Mouse (Mus musculus): ENCODE measurements around the gene Hps4. TPM values are rescaled to one million over a fixed set of nuclear protein-coding genes. Genes with fewer than 3 reads are reported as not detected.
"Not testable (repeated sequence)": the region's sequence is repeated elsewhere in the genome, so short reads cannot be mapped to it uniquely, and the experiment has no call there.

The Hps4 gene
- total RNA-seq (2015; ENCODE audit: low replicate concordance): 8.0 and 14.1 TPM in 2 replicates
- 0.64 and 1.9 TPM in 2 replicates for total RNA-seq (2017; ENCODE audit: low replicate concordance)

DNA sequence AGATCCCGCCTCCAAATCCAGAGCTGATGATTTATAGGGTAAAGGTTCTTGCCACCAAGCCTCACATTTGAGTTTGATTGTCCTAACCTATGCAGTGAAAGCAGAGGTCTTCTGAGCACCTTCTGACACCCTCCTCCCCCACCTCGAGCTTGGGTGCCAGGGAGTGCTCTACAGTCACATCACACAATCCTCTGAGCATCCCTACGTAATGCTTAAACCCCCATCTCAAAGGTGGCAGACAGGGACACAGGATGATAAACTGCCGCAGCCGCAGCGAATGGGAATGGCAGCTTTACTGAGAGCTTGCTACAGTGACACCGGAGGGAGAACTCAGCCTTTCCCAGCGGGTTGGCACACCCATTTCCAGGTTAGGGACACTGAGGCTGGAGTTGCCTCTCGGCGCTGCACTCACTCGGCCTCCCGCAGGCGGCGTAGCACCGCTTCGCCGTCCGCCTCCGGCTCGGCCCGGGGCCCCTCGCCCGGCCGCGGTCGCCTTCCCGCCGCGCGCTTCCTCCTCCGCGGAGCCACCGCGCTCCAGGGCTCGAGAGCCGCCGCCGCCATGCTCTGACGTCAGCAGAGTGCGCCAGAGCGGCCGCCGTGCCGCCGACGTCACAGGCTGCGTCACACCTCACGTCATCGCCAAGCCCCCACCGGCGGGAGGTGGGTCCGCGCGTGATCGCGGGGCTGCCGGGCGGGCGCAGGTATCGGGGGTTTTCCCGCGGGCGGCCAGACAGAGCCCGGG is at the start of gene Hps4, which contains the start of gene Srrd:
TSS of gene Hps4 (plus strand) at position 621 of the 742 bp plus-strand sequence.
TSS of gene Srrd (minus strand) at position 578 of the 742 bp plus-strand sequence.
- ATAC-seq (replicated peaks; ENCODE audit: low FRiP score, poor library complexity, severe bottlenecking): peak; percentile 52

DNA sequence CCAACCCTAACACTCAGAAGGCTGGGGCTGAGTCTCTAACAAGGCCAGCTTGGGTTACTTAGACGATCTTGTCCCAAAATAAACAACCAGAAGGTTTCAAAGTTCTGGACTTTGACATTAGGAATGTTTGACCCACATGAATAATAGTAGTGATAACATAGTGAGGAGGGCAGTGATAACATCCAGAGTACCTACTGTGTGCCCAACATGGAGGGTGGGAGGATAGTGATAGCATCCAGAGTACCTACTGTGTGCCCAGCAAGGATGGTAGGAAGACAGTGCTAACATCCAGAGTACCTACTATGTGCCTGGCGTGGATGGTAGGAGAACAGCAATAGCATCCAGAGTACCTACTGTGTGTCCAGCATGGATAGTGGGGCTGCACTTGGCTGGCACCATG is 49.1 kb upstream of the Hps4 start:
- no peak for ATAC-seq (replicated peaks; ENCODE audit: low FRiP score, poor library complexity, severe bottlenecking)

DNA sequence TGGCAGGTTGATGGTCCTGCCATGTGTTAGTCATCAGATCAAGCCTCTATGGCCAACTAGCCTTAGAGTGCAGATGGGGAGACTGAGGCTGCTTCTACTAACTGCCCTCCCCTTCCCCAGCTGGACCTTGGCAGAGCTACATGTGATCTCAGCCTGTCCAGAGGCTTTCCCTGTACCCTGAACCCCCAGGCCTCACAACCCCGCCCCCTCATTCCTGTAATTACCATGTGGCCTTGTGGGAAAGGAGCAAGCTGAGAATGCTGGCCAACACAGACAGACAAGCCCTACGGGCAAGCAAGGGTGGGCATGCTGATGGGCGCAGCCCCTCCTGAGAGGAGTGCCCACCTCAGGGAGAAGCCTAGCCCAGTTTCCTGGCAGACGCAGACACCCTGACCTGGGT is 48.2 kb upstream of the Hps4 start:
- no peak for ATAC-seq (replicated peaks; ENCODE audit: low FRiP score, poor library complexity, severe bottlenecking)

DNA sequence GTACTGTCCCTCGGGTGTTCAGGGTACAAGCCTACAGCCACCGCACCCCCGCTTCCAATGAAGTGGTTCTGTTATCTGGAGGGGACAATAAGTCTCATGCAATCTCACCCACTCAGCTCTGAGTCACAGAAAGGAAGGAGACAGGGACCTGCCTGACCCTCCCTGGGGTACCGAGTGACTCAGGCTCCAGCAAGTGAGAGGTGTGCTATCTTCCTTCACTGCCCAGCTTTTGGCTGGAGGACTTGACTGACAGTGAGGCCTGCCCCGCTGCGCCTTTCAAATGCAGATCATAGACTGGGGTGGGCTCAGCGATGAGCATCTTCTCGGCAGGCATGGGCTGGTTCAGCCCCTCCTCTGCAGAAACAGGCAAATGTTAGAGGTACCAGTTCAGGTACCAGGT is 47.7 kb upstream of the Hps4 start:
- ATAC-seq (replicated peaks; ENCODE audit: low FRiP score, poor library complexity, severe bottlenecking): no peak

DNA sequence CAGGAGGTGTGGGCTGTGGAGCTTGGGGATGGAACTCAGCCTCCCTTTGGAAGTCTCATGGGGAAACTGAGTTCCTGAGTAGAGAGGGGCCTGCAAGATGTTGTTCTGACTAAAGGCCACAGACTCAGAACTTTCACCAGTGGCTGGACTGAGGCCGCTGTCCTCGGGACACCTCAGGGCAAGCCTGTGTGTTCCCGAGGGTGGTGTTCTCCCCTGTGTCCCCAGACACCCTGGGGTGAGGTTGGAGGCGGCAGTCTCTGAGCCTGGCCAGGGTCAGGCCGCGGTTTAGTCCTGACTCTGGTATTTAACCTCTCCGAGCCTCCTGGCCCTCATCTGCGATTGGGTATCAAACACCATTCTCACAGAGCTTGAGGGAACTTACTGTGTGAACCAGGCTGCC is 47.3 kb upstream of the Hps4 start:
- no peak for ATAC-seq (replicated peaks; ENCODE audit: low FRiP score, poor library complexity, severe bottlenecking)

DNA sequence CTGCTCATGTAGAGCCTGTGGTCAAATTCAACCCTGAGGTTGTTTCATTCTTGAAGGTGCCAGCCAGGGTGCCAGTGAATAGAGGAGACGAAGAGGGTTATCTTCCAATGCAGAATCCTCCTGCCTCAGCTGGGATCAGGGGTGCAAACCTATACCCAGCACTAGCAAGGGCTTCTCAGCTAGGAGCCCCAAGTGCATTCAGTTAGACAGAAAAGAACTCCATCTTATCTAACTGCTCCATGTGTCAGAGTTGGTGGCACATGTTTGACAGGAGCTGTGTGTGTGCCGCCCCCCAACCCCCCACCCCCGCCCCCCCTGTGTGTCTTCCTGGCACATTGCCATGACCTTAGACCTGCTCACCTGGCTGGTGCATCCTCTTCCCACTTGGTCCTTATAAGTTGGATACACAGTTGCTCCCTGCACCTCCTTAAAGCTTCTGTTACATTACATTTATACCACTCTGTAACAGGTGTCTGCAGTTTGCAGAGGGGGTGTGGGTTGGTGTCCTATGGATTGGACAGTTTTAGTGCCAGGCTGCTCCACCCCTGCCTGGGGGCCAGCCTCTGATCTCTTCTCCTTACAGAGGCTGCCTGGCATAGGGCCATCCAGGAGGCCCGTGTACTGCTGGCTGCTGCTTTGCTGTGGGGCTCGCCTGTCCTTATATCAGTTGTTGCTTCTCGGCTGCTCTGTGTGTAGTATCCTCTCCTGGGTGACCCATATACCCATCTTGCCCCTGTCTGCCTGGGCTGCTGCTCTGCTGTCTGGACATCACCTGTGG is 46.3 kb upstream of the Hps4 start:
- ATAC-seq (replicated peaks; ENCODE audit: low FRiP score, poor library complexity, severe bottlenecking): no peak

DNA sequence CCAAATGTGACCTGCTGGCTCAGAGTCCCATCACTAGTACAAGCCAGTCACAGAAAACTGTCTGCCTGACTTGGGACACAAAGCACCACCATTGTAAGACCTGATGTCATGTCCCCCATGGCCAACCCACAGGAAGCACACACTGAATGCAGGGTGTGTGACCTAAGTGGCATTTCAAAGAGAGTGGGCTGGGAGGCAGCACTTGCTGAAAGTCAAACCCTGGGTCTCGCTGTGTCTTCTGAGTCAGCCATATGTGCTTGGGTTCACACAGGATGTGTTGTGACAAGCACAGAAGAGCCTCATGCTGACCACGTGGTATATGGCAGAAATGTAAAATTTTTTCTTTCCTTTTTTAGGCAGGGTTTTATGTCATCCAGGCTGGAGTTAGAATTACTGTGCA is 45.6 kb upstream of the Hps4 start:
- ATAC-seq (replicated peaks; ENCODE audit: low FRiP score, poor library complexity, severe bottlenecking): no peak

DNA sequence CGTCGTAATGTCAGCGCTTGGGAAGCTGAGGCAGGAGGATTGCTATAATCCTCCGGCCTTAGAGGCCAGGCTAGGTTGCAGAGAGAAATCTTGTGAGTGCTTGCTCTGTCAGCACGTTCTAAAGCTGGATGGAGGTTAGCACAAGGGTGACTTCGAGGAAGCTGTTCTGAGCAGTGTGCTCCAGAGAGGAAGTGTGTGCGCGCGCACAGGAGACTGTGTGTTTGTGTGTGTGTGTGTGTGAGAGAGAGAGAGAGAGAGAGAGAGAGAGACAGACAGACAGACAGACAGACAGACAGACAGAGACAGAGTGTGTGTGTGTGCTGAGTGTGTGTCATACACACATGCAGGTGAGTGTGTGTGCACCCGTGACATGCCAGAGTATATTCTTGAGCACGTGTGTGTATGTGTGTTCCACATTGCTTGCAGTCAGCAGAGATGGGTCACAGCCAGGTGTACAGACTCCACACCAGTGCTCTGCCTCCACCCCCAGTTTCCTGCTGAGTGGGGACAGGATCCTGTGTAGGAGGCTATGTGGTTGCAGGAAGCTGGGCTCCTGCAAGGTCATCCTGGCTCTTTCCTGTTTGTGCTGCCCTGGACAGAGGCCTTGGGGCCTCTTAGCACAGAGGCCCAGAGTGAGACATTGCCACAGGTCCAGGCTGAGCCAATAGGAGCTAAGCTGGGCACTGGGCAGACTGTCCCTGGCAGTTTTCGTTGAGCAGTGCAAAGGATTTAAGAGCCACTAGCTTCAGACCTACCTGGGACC is 44.5 kb upstream of the Hps4 start:
- no peak for ATAC-seq (replicated peaks; ENCODE audit: low FRiP score, poor library complexity, severe bottlenecking)

DNA sequence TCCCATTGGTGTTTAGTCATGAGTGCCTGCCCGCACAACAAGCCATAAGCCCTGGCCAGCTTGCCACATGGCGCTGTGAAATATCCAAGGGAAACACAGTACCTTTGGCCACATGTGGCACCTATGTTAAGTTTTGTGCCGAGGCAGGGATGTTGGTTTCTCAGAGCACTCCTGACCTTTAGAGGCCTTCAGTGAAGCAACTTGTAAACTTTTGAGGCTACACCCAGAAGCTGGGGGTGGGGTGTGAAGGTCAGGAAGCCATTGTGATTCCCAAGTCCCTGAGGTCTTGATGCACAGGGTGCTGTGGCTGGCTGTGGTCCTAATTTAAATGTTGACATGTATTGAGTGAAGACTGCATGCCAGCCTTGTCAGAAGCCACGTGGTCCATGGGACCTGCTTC is 43.5 kb upstream of the Hps4 start:
- ATAC-seq (replicated peaks; ENCODE audit: low FRiP score, poor library complexity, severe bottlenecking): no peak

DNA sequence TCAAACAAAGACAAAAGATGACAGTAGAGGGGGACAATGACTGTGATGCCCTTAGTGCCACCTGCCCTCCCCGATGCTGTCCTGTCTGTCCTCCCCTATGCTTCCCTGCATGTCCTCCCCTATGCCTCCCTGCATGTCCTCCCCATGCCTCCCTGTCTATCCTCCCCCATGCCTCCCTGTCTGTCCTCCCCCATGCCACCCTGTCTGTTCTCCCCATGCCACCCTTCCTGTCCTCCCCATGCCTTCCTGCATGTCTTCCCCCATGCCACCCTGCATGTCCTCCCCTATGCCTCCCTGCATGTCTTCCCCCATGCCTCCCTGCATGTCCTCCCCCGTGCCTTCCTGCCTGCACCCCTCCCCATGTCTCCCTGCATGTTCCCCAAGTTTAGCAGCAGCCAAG is 42.8 kb upstream of the Hps4 start:
- no peak for ATAC-seq (replicated peaks; ENCODE audit: low FRiP score, poor library complexity, severe bottlenecking)

DNA sequence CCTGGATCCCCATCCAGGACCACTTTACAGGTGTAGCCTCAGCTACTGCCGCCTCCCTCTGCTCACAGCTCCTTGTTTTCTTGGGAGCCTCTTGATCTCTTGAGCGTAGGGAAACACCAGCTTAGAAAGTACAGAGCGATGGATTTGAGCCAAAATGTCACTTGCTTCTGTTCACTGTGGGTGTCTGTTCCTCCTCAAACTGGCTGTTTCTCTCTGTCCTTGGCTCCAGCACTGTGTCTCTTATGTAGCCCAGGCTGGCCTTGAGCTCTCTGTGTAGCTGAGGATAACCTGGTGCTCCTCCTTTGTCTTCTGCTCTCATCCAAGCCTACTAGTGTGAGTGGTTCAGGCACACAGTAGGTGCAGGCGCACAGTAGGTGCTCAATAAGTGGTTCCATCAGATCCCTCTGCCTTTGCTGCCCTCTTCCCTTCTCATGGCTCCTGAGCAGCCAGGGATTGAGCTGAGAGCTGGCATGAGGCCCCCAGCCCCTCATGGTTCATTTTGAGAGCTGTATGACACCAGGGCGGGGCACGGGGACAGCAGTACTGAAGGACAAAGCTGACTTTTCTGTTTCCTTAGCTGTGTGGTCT is 42.1 kb upstream of the Hps4 start:
- no peak for ATAC-seq (replicated peaks; ENCODE audit: low FRiP score, poor library complexity, severe bottlenecking)

DNA sequence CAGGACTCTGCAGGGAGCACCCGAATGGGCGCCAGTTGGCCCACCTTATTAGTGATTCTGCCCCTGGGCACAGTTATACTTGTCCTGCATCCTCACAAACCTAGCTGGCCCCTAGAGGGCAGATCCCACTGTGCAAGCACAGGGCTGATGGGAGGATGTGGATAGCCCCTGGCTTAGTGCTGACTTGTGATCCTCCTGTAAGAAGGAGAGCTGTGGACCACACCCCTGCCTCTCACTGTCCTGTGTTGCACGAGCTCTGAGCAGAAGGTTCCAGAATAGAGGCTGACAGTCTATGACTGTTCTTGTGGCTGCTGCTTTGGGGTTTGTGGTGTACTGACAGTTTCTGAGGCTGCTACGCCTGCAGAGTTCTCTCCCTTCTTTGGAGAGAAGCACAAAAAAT is 41.2 kb upstream of the Hps4 start:
- no peak for ATAC-seq (replicated peaks; ENCODE audit: low FRiP score, poor library complexity, severe bottlenecking)

DNA sequence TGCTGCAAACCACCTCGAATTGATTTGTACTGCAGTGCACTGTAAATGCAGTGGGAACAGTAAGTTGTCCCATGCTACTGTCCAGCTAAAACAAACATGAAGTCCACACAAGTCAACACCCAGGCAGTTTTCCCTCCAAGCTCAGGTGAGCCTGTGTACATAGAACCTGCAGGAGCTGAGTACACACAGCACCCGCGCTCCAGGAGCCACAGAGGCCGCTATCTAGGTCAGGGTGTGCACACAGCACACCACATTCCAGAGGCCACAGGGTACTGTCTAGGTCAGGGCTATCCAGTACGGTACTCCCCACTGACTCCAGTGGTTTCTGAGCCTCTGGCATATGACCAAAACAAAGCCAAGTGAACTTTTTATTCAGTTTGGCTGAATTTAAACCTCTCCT is 40.6 kb upstream of the Hps4 start:
- no peak for ATAC-seq (replicated peaks; ENCODE audit: low FRiP score, poor library complexity, severe bottlenecking)

DNA sequence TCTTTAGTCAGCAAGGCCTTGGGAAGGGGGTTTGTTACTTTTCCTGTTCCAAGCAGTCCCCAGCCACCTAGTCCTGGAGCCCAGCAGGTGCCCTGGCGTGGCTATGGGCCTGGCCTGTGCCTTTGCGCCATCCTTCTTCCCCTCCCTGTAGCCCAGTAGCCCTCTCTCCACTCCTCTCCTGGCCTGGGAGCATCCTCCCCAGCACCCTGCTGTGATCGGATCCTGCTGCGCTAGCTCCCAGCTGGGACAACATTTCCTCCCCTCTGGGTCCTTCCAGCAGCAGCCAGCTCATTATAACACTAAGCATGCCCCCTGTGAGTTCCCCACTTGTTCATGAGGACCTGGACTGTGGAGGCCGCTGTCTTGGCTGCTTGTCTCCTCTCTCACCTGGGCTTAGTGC is 37.0 kb upstream of the Hps4 start:
- ATAC-seq (replicated peaks; ENCODE audit: low FRiP score, poor library complexity, severe bottlenecking): no peak

DNA sequence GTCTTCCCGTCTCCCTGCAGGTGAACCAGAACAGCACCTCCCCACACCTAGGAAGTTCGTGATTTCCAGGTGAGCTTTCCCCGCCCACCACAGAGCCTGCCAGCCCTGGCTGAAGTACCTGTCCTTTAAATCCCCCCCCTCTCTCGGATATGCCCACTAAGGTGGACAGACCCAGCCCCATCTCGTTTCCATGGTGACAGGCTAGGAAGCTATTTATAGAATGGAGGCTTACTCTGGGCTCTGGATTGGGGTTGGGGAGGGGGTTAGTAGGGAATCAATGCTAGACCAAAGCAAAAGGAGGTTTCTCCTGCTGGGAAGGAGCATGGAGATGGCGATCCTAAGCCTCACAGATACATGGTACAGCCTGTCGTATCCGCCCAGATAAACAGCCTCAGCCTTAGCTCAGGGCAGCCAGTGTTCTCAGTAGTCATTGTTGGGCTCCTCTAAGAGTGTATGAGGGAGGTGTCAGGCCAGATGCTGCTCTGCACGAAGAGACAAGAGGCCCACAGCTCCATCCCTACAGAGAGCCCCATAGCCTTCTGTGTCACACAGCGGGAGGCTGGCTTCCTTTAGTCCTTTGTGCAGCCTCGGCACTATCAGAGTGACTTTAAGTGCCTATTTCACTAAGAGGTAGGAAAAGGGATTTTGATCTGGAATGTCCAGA is 29.5 kb upstream of the Hps4 start:
- no peak for ATAC-seq (replicated peaks; ENCODE audit: low FRiP score, poor library complexity, severe bottlenecking)

DNA sequence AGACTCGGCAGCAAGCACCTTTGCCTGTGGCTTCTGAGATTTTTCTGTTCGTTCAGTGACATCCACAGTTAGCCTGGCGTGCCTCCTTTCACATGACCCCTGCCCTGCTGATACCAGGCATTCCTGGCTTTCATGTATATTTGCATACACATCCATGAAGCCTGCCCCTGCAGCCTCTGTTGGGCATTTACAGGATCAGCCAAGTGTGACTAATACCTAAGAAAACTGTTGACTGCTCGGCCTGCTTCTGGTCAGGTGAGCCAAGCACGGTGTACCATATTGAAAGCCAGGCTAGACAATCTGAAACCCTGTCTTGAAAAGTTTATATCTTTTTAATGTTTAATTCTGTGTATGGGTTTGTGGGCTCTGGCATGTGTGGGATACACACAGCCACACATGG is 26.4 kb upstream of the Hps4 start:
- no peak for ATAC-seq (replicated peaks; ENCODE audit: low FRiP score, poor library complexity, severe bottlenecking)

DNA sequence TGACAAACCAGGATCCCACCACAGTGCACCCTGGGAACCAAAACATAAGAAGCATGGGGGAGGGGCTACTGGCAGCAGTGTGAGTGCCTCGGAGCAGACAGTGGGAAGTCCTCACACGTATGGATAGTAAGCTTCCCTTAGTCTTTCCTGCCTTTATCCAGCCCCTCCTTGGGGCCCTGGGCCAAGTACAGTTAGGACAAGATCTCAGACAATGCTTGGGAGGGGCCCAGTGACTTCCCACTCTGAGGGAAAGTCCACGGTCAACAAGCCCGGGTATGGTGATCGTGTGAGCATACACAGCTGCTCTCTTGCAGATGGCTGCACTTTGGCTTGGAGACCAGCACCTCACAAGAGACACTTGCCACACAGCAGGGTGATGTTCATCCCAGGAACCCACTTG is 25.6 kb upstream of the Hps4 start:
- ATAC-seq (replicated peaks; ENCODE audit: low FRiP score, poor library complexity, severe bottlenecking): no peak

DNA sequence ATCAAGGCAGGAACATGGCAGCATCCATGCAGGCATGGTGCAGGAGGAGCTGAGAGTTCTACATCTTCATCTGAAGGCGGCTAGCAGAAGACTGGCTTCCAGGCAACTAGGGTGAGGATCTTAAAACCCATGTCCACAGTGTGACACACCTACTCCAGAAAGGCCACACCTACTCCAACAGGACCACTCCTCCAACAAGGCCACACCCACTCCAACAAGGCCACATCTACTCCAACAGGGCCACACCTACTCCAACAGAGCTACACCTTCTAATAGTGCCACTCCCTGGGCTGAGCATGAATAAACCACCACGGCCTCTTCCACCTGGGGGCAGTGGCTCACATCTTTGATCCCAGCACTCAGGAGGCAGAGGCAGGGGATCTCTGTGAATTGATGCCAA is 23.5 kb upstream of the Hps4 start:
- ATAC-seq (replicated peaks; ENCODE audit: low FRiP score, poor library complexity, severe bottlenecking): not testable (repeated sequence)

DNA sequence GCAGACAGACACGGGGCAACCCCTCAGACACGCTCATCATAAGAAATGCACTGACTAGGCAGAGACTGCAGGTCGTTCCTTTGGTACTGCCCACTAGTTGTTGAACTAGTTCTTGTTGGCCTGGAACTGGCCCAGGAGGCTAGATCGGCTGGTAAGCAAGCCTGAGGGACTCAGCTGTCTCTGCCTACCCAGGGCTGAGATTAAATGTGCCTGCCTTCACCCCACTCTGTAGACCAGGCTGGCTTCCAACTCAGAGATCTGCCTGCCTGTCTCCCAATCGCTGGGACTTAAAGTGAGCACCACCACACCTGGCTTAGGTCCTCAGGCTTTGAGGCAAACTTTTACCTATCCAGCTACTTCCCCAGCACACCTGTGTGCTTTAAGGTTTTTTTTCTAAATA is 22.5 kb upstream of the Hps4 start:
- ATAC-seq (replicated peaks; ENCODE audit: low FRiP score, poor library complexity, severe bottlenecking): no peak

DNA sequence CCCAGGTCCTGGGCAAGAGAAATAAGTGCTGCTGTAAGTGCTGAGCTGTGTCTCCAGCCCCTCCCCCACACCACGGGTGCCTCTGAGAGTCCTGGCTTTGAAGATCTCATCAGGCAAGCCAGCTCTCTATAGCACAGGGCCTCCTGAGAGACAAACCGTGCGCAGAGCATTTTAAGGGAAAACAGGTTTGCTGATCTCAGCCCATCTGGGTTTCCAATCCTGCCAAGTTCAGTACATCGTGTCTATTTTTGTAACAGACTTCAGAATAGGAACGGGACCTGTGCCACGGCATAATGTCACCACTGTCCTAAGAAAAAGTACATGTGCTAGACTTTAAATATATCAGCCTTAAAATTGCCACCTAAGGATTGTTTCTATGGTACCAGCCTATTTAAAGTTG is 21.9 kb upstream of the Hps4 start:
- ATAC-seq (replicated peaks; ENCODE audit: low FRiP score, poor library complexity, severe bottlenecking): no peak
